Mouse (Mus musculus) layer of hippocampus, postnatal 10 days (tissue): ENCODE results near the gene Glis3. TPM values are rescaled to one million over a fixed set of nuclear protein-coding genes. Genes with fewer than 3 reads are reported as not detected.

Experiments used
- DNase-seq, 2 experiments: peaks; one replicate each; pipeline ENCODE4 v3.0.0; 2021; ENCODE audit warnings: low spot score in 2 of 2
- total RNA-seq, 2 experiments: library from RNA; stranded (reverse); gene quantifications; 2 replicates each; pipeline ENCODE4 v1.2.3; 2021

Glis3 gene
- total RNA-seq, 2 experiments from 2014 or later: 5.9 to 6.4 TPM

- DNase-seq: no peak
Measured at GRCm38 (mm10) chr19:28266850-28267249, 413.0 kb downstream of the Glis3 start.

GRCm38 (mm10) chr19:28265776-28266175, 414.1 kb downstream of the Glis3 start:
- no peak for DNase-seq

- DNase-seq: no peak
Measured at GRCm38 (mm10) chr19:28258907-28259675, 420.8 kb downstream of the Glis3 start.

- DNase-seq: no peak
Measured at GRCm38 (mm10) chr19:28258480-28258879, 421.4 kb downstream of the Glis3 start.

- no peak for DNase-seq
Measured at GRCm38 (mm10) chr19:28247345-28247744, 432.5 kb downstream of the Glis3 start.

- DNase-seq: no peak
Measured at GRCm38 (mm10) chr19:28246186-28246585, 433.7 kb downstream of the Glis3 start.

- no peak for DNase-seq
Measured at GRCm38 (mm10) chr19:28238073-28238472, 441.8 kb downstream of the Glis3 start.

GRCm38 (mm10) chr19:28237621-28238020, 442.3 kb downstream of the Glis3 start:
- DNase-seq: no peak

GRCm38 (mm10) chr19:28235571-28235970, 444.3 kb downstream of the Glis3 start:
- no peak for DNase-seq

- peak in 1 of 2 experiments; percentile 39 for DNase-seq
Measured at GRCm38 (mm10) chr19:28235096-28235495, 444.8 kb downstream of the Glis3 start.

- DNase-seq: peak in 1 of 2 experiments; percentile 43
Measured at GRCm38 (mm10) chr19:28234676-28235075, 445.2 kb downstream of the Glis3 start.

- no peak for DNase-seq
Measured at GRCm38 (mm10) chr19:28231511-28231910, 448.4 kb downstream of the Glis3 start.

- no peak for DNase-seq
Measured at GRCm38 (mm10) chr19:28227526-28227925, 452.4 kb downstream of the Glis3 start.

- DNase-seq: no peak
Measured at GRCm38 (mm10) chr19:28225651-28226050, 454.2 kb downstream of the Glis3 start.

- DNase-seq: no peak
Measured at GRCm38 (mm10) chr19:28211630-28212029, 468.2 kb downstream of the Glis3 start.

Other genes with a start within 250 kb of the Glis3 start
- gene Slc1a1, start 155.0 kb upstream of the Glis3 start, total RNA-seq: 100 to 1,000 TPM; 103 to 104 TPM